Mouse (Mus musculus): ENCODE results near the gene Smarcb1. TPM values are rescaled to one million over a fixed set of nuclear protein-coding genes. Genes with fewer than 3 reads are reported as not detected.

The Smarcb1 gene
- polyA plus RNA-seq, 1 experiment from 2014 or later: 63.7 TPM

DNA sequence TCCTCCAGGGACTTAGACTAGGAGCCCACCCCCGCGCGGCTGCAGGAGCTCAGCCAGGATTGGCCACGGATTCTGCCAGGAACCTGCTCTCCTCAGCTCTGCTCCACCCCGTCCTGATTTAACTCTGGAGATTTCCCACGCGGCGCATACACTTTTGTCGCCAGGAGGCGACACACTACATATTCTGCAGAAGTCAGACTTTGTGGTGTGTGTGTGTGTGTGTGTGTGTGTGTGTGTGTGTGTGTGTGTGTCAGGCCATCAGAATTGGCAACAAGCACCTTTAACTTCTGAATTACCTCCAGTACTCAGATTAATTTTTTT lies 38.2 kb downstream of the Smarcb1 start:
- peaks cover 23% of the 10 kb centered on the region for H3K27me3 ChIP-seq
- H3K27ac ChIP-seq (replicated peaks): peak overlapping the region; percentile 72; the same call in 1 of the 2 replicates
- WGBS (ENCODE audit: insufficient replicate concordance): under 1% methylated on average over 10 of the region's 10 CpGs
- H3K4me1 ChIP-seq (replicated peaks): no peaks in the 10 kb centered on the region
- peak; percentile 56 for ATAC-seq (ENCODE audit: insufficient read depth)
- no peaks in the 10 kb centered on the region for H3K9me3 ChIP-seq (replicated peaks)
- peak overlapping the region; percentile 35 for H3K4me2 ChIP-seq
- no peak overlapping the region for H3K9ac ChIP-seq
- no peak overlapping the region for H3K4me3 ChIP-seq (replicated peaks)
- H3K36me3 ChIP-seq (replicated peaks): no peaks in the 10 kb centered on the region

DNA sequence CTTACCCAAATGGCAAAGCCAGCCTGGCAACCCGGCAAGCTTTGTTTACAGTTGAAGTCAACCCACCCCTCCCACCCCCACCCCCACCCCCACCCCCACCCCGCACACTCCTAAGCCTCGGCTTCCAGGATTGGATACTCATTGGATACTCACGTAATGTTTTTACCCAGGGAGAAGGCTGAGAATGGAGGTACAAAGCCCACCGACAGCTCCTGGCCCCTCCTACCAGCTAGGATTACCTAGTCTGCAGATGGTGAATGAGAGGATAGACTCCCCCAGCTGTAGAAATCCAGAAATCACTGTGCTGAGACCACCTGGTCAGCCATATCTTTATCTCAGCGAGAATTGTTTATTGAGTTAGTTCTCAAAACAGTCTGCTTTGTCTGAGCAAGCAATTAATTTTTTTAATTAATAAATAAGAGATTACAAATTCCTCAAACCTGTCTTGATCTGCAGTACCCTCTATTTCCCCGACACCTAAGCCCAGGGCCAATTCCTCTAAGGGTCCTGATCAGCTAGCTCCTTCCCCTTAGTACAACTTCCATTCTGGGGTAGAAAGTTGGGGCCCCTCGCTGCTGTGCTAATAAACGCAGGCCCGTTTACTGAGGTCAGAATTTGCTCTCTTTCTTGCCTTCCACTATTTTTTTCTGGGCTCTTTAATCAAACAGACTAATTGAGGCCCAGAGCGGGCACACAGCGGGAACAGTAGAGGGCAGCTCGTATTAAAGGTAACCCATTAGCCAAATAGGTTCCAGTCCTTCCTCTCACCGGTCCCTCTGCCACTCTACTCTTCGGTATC lies 38.8 kb downstream of the Smarcb1 start:
- peak; percentile 71 for ATAC-seq (ENCODE audit: insufficient read depth)
- Histone ChIP-seq H3K4me2 (peak overlapping the region; percentile 35), H3K9me3 (replicated peaks) (no peaks in the 10 kb centered on the region), H3K36me3 (replicated peaks) (no peaks in the 10 kb centered on the region), H3K27ac (replicated peaks) (peak overlapping the region; percentile 72; the same call in 1 of the 2 replicates), H3K9ac (no peak overlapping the region), H3K4me1 (replicated peaks) (no peaks in the 10 kb centered on the region), H3K27me3 (peaks cover 23% of the 10 kb centered on the region), H3K4me3 (replicated peaks) (no peak overlapping the region)
- WGBS (ENCODE audit: insufficient replicate concordance): 14% methylated on average over 15 of the region's 15 CpGs

DNA sequence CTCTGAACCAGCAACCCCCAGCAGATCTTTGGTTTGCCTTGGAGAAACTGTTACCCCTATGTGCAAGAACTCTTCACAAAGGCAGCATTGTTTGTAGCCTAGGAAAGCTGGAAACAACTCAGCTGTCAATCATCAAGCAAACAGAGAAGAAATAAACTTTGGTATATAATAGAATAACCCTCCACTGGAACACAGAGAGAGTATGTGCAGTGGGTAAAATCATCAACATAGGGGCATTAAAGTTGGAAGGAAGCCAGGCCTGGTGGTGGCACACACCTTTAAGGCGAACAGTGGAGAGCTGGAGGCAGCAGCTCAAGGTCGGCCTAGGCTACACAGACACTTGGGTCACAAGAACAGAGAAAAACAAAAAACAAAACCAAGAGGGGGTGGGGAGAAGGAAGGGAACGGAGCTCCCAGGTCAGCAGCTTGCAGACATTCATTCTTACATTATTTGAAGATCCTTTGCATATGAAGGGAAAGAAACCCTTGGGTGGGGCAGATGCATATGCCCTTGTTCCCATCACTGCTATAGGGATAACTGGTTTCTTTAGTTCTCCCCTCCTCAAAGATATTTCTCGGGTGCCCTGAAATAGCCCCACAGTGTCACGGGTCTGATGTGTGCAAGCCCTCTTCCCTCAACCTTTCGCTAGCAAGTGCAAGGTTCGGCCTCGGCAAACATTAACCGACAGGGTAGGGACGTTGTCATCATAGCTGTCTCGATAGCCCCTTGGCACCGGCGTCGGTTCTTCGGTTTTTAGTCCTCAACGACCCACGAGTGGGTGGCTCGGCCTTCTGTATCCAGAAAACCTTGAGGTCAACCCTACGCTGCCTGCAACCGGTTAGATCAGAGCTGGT lies 39.6 kb downstream of the Smarcb1 start:
- Histone ChIP-seq H3K9ac (no peak overlapping the region), H3K4me2 (no peak overlapping the region), H3K36me3 (replicated peaks) (no peaks in the 10 kb centered on the region), H3K9me3 (replicated peaks) (no peaks in the 10 kb centered on the region), H3K4me1 (replicated peaks) (no peaks in the 10 kb centered on the region), H3K4me3 (replicated peaks) (no peak overlapping the region), H3K27me3 (peaks cover 23% of the 10 kb centered on the region), H3K27ac (replicated peaks) (peak overlapping the region; percentile 72)
- WGBS (ENCODE audit: insufficient replicate concordance): 31% methylated on average over 20 of the region's 20 CpGs
- peak; percentile 72 for ATAC-seq (ENCODE audit: insufficient read depth)

DNA sequence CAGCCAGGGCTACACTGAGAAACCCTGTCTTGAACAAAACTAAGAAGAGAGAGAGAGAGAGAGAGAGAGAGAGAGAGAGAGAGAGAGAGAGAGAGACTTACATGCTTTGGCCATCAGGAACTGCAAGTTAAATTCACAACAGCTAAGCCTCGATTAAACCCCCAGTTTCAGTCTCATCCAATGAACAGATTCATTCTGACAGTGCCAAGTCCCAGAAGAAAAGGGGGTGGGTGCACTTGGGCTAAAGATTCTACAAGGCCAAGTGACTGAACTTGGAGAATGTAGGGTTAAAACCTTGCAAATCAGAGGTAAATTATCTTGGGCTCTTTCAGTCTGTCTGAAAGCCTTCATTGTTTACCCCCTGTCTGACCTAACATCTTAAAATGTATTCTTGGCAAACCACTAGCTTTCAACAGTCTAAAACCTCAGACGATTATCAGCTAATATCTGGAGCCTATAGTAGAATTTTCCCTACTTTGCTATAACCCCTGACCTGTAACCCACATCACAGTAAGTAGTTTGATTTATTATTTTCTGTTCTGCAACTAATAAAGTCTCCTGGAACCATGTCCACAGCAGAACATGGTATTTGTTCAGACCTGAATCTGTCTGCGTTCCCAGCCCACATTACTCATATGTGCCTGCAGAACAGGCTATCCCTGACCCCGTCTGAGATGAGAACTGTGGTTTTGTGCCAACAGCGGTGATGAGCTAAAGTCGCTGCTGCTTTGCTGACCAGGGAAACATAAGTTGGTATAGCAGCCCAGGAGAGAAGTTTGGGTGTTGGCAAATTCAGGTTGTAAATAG lies 40.4 kb downstream of the Smarcb1 start:
- no peak overlapping the region; the same call in 1 of the 2 replicates for H3K27ac ChIP-seq (replicated peaks)
- H3K27me3 ChIP-seq: peaks cover 23% of the 10 kb centered on the region
- H3K4me1 ChIP-seq (replicated peaks): no peaks in the 10 kb centered on the region
- no peak overlapping the region for H3K4me2 ChIP-seq
- no peak overlapping the region for H3K4me3 ChIP-seq (replicated peaks)
- WGBS (ENCODE audit: insufficient replicate concordance): 48% methylated on average over 6 of the region's 6 CpGs
- H3K36me3 ChIP-seq (replicated peaks): no peaks in the 10 kb centered on the region
- H3K9me3 ChIP-seq (replicated peaks): no peaks in the 10 kb centered on the region
- ATAC-seq (ENCODE audit: insufficient read depth): no peak
- no peak overlapping the region for H3K9ac ChIP-seq

DNA sequence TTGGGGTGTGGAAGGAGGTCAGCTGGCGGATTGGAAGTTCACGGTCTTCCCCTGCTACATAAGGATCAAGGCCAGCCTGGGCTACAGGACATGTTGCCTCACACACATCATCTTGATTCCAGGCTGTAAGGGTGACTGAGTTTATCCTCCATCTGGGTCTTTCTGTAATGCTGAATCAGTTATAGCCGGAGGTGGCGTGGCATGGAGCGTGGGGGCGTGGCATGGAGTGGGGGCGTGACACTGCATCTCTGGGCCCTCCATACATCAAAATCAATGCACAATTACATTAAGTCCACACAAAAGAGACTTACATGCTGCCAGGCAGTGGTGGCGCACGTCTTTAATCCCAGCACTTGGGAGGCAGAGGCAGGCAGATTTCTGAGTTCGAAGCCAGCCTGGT lies 41.1 kb downstream of the Smarcb1 start:
- H3K27me3 ChIP-seq: peaks cover 23% of the 10 kb centered on the region
- 75% methylated on average over 10 of the region's 10 CpGs for WGBS (ENCODE audit: insufficient replicate concordance)
- no peak overlapping the region for H3K4me2 ChIP-seq
- no peaks in the 10 kb centered on the region for H3K36me3 ChIP-seq (replicated peaks)
- ATAC-seq (ENCODE audit: insufficient read depth): no peak
- no peak overlapping the region for H3K27ac ChIP-seq (replicated peaks)
- no peaks in the 10 kb centered on the region for H3K9me3 ChIP-seq (replicated peaks)
- no peak overlapping the region for H3K9ac ChIP-seq
- H3K4me1 ChIP-seq (replicated peaks): no peaks in the 10 kb centered on the region
- no peak overlapping the region for H3K4me3 ChIP-seq (replicated peaks)

DNA sequence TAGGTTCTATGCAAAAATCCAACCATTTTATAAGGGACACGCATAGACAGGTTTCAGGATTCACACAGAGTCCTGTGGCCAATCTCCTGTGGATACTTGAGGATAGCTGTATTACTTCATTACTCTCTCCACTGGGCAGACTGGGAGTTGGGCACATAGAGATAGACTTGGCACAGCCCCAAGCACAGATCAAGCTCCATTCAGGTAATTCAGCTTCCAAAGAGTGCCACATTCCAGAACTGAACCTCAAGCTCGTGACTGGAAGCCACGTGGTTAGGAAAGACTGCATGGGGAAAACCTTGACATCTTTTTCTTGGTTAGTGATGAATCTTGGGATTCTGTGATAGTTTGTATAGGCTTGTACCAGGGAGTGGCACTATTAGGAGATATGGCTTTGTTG lies 42.6 kb downstream of the Smarcb1 start:
- Histone ChIP-seq H3K27ac (replicated peaks) (no peak overlapping the region), H3K4me3 (replicated peaks) (no peak overlapping the region), H3K4me1 (replicated peaks) (no peaks in the 10 kb centered on the region), H3K36me3 (replicated peaks) (no peaks in the 10 kb centered on the region), H3K9ac (no peak overlapping the region), H3K27me3 (peaks cover 16% of the 10 kb centered on the region), H3K4me2 (no peak overlapping the region), H3K9me3 (replicated peaks) (no peaks in the 10 kb centered on the region)
- no peak for ATAC-seq (ENCODE audit: insufficient read depth)
- 58% methylated on average over 3 of the region's 3 CpGs for WGBS (ENCODE audit: insufficient replicate concordance)

DNA sequence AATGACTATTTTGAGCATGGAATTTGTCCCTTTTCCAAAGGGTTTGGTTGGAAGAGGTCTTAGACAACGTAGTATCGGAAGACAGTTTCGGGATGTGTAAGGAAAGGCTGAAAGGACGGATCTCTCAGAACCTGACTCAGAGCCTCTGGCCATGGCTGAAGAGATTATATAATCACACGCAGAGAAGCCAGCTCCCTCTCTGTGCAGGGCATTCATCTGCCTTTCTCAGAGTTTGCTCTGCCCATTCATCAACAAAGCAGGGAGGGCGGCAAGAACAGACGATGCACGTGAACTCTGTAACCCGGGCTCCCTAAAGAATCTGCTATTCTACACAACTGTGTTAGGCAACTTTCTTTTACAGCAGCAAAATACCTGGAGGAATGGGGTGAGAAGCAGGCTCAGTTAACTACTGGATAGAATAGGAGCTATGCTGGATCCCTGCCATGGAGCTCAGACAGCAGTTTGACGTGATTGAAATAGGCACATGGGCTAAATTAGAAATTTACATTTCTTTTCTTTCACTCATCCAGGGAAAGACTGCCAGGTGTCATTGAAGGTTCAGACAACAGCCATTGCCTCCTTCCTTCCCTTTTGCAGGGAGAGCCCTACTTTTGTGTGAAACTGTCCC lies 47.8 kb downstream of the Smarcb1 start:
- no peak overlapping the region for H3K9ac ChIP-seq
- H3K9me3 ChIP-seq (replicated peaks): no peaks in the 10 kb centered on the region
- no peak for ATAC-seq (ENCODE audit: insufficient read depth)
- 55% methylated on average over 10 of the region's 10 CpGs for WGBS (ENCODE audit: insufficient replicate concordance)
- no peaks in the 10 kb centered on the region for H3K36me3 ChIP-seq (replicated peaks)
- peaks cover 17% of the 10 kb centered on the region for H3K4me1 ChIP-seq (replicated peaks)
- H3K4me3 ChIP-seq (replicated peaks): no peak overlapping the region
- no peak overlapping the region for H3K27ac ChIP-seq (replicated peaks)
- H3K4me2 ChIP-seq: peak overlapping the region; percentile 72
- 0 out of 2 replicates have a peak, but pooled peaks cover 10% of the 10 kb centered on the region for H3K27me3 ChIP-seq

DNA sequence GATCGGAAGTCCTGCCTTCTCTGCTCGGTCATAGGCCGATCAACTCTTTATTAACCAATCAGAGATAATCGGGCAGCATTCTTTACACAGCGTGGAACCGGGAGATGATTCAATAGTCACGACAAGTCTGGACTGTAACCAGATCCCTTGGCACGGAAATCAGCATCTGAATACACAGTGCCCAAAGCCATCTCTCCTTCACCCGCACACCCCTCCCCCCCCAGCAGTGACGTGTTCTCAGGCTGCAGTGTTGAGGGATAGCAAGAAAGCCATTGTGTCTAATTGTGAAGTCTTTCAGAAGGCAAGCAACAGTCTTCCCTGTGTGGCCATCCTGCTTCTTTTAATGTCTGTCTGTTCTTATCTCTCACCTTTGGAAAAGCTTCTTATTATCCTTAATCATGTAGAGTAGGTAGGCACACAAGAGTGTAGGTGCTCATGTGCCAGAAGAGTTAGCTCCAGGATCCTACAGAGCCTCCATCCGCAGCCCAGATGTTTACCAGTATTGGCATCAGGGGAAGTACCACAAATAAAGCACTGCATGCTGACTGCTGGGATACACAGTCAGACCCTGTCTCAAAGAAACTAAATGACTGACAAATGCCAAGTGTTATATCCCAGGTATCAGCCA lies 48.4 kb downstream of the Smarcb1 start:
- Histone ChIP-seq H3K27me3 (0 out of 2 replicates have a peak, but pooled peaks cover 13% of the 10 kb centered on the region), H3K9me3 (replicated peaks) (no peaks in the 10 kb centered on the region), H3K4me1 (replicated peaks) (peaks cover 17% of the 10 kb centered on the region), H3K4me3 (replicated peaks) (peak overlapping the region; percentile 49), H3K36me3 (replicated peaks) (no peaks in the 10 kb centered on the region), H3K9ac (peak overlapping the region; percentile 19; the same call in 1 of the 2 replicates), H3K27ac (replicated peaks) (no peak overlapping the region), H3K4me2 (peak overlapping the region; percentile 72)
- WGBS (ENCODE audit: insufficient replicate concordance): 5% methylated on average over 11 of the region's 11 CpGs
- peak; percentile 78 for ATAC-seq (ENCODE audit: insufficient read depth)

DNA sequence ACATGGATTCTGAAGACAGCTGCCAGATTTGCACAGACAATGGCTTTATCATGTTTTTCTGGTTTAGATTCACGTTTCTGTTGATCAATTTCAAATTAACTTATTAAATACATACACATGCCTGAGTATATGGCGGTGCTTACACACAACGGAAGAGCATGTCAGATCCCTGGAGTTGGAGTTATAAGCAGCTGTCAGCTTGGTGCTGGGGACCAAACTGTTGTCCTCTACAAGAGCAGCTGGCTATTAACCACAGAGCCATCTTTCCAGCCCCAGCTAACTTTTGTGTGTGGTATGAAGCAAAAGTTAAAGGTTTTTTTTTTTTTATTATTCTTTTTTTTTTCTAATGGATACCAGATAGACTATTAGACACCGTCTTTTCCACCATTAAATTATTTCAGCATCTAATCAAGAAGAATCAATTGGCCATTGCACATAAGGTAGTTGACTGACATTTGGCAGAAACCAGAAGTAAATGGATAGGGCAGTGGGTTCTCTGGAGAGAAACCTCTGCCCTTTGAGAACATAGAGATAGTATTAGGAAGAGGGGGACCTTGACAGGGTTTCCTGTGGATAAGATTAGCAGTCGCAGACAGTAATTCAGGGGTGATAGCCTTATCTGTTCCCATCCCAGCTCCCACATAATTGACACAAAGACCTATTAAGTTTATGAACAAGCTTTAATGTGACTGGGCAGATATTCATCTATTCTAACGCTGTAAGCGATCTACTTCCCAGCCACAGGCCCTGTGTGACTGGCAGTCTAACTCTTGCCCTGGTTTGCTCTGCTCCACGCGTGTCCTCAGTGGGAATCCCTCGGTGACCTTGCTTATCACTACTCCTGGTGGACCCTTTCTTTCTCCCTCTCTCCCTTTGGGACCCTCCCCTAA lies 49.1 kb downstream of the Smarcb1 start:
- Histone ChIP-seq H3K9ac (peak overlapping the region; percentile 19; the same call in 1 of the 2 replicates), H3K36me3 (replicated peaks) (no peaks in the 10 kb centered on the region), H3K27ac (replicated peaks) (no peak overlapping the region), H3K4me1 (replicated peaks) (peaks cover 17% of the 10 kb centered on the region), H3K4me3 (replicated peaks) (peak overlapping the region; percentile 49), H3K4me2 (peak overlapping the region; percentile 72), H3K9me3 (replicated peaks) (no peaks in the 10 kb centered on the region), H3K27me3 (0 out of 2 replicates have a peak, but pooled peaks cover 13% of the 10 kb centered on the region)
- peak; percentile 35 for ATAC-seq (ENCODE audit: insufficient read depth)
- 29% methylated on average over 10 of the region's 10 CpGs for whole genome bisulfite sequencing (ENCODE audit: insufficient replicate concordance)

All from liver, embryonic 15.5 days (tissue).